Mouse (Mus musculus): ENCODE measurements around the gene Apoe. TPM values are rescaled to one million over a fixed set of nuclear protein-coding genes. Genes with fewer than 3 reads are reported as not detected.
A peak's percentile ranks its signal among the peaks of the same experiment; 100 is the strongest.

Gene Apoe
- polyA plus RNA-seq, 1 experiment from 2014 or later = 385 TPM

- Histone ChIP-seq H3K9ac (no peak overlapping the region), H3K27ac (no peak overlapping the region), H3K36me3 (replicated peaks) (peaks cover 23% of the 10 kb centered on the region), H3K4me3 (no peak overlapping the region), H3K27me3 (replicated peaks) (no peaks in the 10 kb centered on the region), H3K4me2 (no peak overlapping the region), H3K9me3 (no peaks in the 10 kb centered on the region), H3K4me1 (no peaks in the 10 kb centered on the region)
- 97% methylated on average over 16 of the region's 16 CpGs for WGBS
- ATAC-seq (replicated peaks) = no peak
Measured at GRCm38 (mm10) chr7:19736389-19737057, 37.5 kb upstream of the Apoe start.

- Histone ChIP-seq H3K27ac (no peak overlapping the region), H3K9me3 (no peaks in the 10 kb centered on the region), H3K9ac (no peak overlapping the region), H3K36me3 (replicated peaks) (peaks cover 38% of the 10 kb centered on the region), H3K4me1 (no peaks in the 10 kb centered on the region), H3K27me3 (replicated peaks) (no peaks in the 10 kb centered on the region), H3K4me2 (no peak overlapping the region), H3K4me3 (no peak overlapping the region)
- WGBS = 88% methylated on average over 10 of the region's 10 CpGs
- ATAC-seq (replicated peaks) = no peak
Measured at GRCm38 (mm10) chr7:19734178-19734666, 35.2 kb upstream of the Apoe start.

DNA sequence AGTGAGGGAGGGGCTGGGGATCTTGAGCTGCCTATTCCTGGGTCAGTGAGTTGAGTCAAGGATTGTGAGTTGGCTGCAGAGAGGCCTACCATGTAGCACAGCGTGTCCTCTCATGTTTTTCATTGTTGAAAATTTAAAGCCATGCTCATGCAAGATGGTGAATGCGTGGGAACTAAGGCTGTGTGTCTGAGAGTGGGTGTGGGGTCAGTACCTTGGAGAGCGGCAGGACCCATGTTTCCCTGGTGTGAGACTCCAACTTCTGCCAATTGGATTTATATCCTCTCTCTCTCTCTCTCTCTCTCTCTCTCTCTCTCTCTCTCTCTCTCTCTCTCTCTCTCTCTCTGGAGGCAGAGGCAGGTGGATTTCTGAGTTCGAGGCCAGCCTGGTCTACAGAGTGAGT lies 27.6 kb upstream of the Apoe start:
- Histone ChIP-seq H3K9me3 (no peaks in the 10 kb centered on the region), H3K9ac (no peak overlapping the region), H3K27ac (no peak overlapping the region), H3K27me3 (replicated peaks) (no peaks in the 10 kb centered on the region), H3K36me3 (replicated peaks) (peaks cover 43% of the 10 kb centered on the region), H3K4me3 (no peak overlapping the region), H3K4me2 (no peak overlapping the region), H3K4me1 (no peaks in the 10 kb centered on the region)
- no peak for ATAC-seq (replicated peaks)
- 96% methylated on average over 4 of the region's 4 CpGs for WGBS

GRCm38 (mm10) chr7:19724167-19724566 lies 25.2 kb upstream of the Apoe start:
- WGBS = 97% methylated on average over 12 of the region's 12 CpGs
- Histone ChIP-seq H3K9me3 (peaks cover 7% of the 10 kb centered on the region; the same call in 1 of the 2 replicates), H3K9ac (no peak overlapping the region), H3K36me3 (replicated peaks) (peaks cover 28% of the 10 kb centered on the region), H3K4me2 (no peak overlapping the region), H3K27me3 (replicated peaks) (no peaks in the 10 kb centered on the region), H3K27ac (no peak overlapping the region), H3K4me1 (no peaks in the 10 kb centered on the region), H3K4me3 (no peak overlapping the region)
- ATAC-seq (replicated peaks) = no peak

GRCm38 (mm10) chr7:19722754-19723195 lies 23.8 kb upstream of the Apoe start:
- no peak overlapping the region for H3K4me2 ChIP-seq
- 89% methylated on average over 6 of the region's 6 CpGs for WGBS
- no peak for ATAC-seq (replicated peaks)

DNA sequence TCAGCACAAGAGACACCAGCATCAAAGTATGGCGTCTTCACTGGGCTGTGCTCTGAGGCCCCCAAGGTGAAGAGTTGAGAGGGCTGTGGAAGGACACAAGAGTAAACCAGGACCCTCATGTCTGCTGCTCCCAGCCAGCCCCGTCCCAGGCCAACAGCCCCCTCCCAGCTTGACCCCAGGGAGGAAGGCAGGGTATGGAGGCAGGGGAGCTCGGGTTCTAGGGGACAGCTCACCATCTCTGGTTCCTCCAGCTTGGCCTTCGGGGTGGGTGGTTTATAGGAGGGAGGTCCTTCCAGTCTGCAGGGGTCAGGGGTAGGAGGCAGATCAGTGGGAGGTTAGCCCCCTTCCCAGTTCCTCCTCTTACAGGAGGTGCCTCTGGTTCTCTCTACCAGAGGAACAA lies 20.2 kb upstream of the Apoe start:
- ATAC-seq (replicated peaks) = no peak

More at GRCm38 (mm10) chr7:19722754-19723195, 23.8 kb upstream of the Apoe start:
- Histone ChIP-seq H3K36me3 (replicated peaks) (peaks cover 19% of the 10 kb centered on the region), H3K4me1 (no peaks in the 10 kb centered on the region), H3K4me3 (no peak overlapping the region), H3K9me3 (peaks cover 7% of the 10 kb centered on the region; the same call in 1 of the 2 replicates), H3K9ac (no peak overlapping the region), H3K27me3 (replicated peaks) (no peaks in the 10 kb centered on the region), H3K27ac (no peak overlapping the region)

DNA sequence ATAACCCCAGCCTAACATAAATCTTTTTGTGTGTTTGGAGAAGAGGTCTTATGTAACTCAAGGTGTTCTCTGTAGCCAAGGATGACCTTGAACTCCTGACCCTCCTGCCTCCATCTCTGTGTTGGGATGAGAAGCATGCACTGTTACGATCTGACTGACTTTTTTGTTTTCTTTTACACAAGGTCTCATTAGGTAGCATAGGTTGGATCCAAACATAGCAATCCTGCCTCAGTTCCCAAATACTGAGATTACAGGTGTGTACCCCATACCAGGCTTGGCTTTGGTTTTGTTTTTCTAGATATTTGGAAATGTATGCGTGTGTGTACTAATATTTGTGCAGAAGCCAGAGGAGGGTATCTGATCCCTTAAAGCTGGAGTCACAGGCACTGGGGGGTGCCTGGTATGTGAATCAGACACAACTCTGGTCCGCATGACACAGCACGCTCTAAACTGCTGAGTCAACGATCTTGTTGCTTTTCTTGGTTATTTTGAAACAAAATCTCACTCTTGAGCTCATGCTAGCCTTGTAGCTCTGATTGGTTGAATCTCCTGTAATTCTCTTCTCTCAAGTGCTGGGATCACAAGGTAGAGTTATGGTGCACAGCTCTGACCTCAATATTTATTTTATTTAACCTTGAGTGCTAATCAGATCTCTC lies 19.4 kb upstream of the Apoe start:
- 92% methylated on average over 5 of the region's 5 CpGs for WGBS
- peaks cover 9% of the 10 kb centered on the region; the same call in 1 of the 2 replicates for H3K36me3 ChIP-seq (replicated peaks)

More for the DNA sequence above, 20.2 kb upstream of the Apoe start:
- Histone ChIP-seq H3K9ac (no peak overlapping the region), H3K27me3 (replicated peaks) (no peaks in the 10 kb centered on the region), H3K4me2 (no peak overlapping the region), H3K27ac (no peak overlapping the region), H3K36me3 (replicated peaks) (peaks cover 11% of the 10 kb centered on the region; the same call in 1 of the 2 replicates), H3K4me1 (peaks cover 12% of the 10 kb centered on the region), H3K4me3 (no peak overlapping the region), H3K9me3 (peaks cover 7% of the 10 kb centered on the region; the same call in 1 of the 2 replicates)
- WGBS = 95% methylated on average over 4 of the region's 4 CpGs

DNA sequence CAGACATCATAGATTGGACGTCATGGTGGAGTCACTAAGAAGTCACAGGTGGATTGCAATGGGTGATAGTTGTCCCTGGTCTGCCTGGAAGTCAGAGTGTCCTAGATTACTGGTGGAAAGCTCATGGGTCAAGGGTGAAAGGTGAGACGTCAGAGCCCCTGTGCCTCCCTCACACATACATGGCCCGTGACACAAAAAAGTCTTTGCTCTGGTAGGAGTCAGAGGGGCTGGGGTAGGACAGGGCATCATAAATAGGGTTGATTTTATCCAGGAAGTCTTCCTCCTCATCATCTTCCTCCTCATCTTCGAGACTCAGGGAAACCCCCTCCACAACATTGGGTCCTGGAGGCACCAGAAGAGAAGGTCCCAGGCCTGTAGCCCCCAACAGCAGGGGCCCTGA lies 18.4 kb upstream of the Apoe start:
- Histone ChIP-seq H3K9me3 (peaks cover 7% of the 10 kb centered on the region; the same call in 1 of the 2 replicates), H3K36me3 (replicated peaks) (peaks cover 5% of the 10 kb centered on the region; the same call in 1 of the 2 replicates), H3K4me1 (peaks cover 20% of the 10 kb centered on the region), H3K4me2 (no peak overlapping the region), H3K27me3 (replicated peaks) (no peaks in the 10 kb centered on the region), H3K4me3 (no peak overlapping the region), H3K27ac (no peak overlapping the region), H3K9ac (no peak overlapping the region)
- no peak for ATAC-seq (replicated peaks)
- WGBS = 93% methylated on average over 4 of the region's 4 CpGs

More for the DNA sequence above, 19.4 kb upstream of the Apoe start:
- Histone ChIP-seq H3K9me3 (peaks cover 7% of the 10 kb centered on the region; the same call in 1 of the 2 replicates), H3K9ac (no peak overlapping the region), H3K4me3 (no peak overlapping the region), H3K4me1 (peaks cover 19% of the 10 kb centered on the region), H3K27ac (no peak overlapping the region), H3K4me2 (no peak overlapping the region), H3K27me3 (replicated peaks) (no peaks in the 10 kb centered on the region)
- ATAC-seq (replicated peaks) = no peak

DNA sequence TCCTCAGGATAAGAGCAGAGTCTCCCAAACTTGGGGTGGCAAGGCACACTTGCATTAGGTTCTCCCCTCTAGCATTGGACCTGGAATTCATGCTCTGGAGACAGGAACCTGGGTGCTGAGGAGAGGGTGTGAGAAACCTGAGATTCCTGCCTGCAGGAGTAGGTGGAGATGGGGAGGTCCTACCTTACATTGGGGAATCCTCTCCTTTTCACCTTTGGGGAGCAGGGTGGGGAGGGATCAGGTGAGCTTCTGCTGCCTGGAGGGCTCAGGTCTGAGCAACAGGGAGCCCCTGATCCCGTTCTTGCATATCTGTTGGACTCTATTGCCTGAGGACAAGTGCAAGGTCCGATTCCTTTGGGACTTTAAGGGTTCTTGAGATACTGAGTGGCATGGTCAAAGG lies 17.8 kb upstream of the Apoe start:
- Histone ChIP-seq H3K27me3 (replicated peaks) (no peaks in the 10 kb centered on the region), H3K9me3 (peaks cover 7% of the 10 kb centered on the region; the same call in 1 of the 2 replicates), H3K4me3 (peak overlapping the region; percentile 88), H3K27ac (peak overlapping the region; percentile 91), H3K9ac (peak overlapping the region; percentile 42; the same call in 1 of the 2 replicates), H3K36me3 (replicated peaks) (peaks cover 9% of the 10 kb centered on the region; the same call in 1 of the 2 replicates), H3K4me2 (peak overlapping the region; percentile 60), H3K4me1 (peaks cover 20% of the 10 kb centered on the region)
- WGBS = 81% methylated on average over 2 of the region's 2 CpGs
- ATAC-seq (replicated peaks) = no peak

DNA sequence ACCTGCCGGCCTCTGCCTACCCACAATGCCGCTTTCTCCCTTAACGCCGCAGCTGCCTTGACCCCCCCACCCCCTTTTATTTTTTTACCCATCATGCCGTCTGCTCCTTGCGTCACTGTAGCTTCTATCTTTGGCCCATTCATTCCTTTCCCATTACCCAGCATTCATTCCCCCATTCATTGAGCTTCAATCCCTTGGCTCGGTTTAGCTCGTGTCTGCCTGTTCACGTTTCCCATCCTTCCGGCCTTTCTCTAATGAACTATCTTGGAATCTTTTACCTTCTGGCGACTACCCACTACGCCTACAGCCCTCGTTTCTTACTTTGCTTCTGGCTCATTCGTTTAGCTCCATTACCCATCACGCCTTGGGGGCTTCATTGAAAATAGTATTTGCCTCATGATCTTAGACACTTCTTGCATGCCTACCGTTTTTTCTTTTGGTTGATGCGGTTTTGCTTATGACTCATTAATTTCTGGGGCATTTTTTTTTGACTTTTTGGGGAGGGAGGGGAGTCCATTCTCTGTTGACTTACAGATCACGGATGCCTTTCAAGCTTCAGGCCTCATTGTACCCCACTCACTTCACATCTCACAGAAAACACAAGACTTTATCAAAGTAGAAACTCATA lies 17.2 kb upstream of the Apoe start:
- peaks cover 20% of the 10 kb centered on the region for H3K4me1 ChIP-seq
- peak overlapping the region; percentile 91 for H3K27ac ChIP-seq
- no peaks in the 10 kb centered on the region for H3K27me3 ChIP-seq (replicated peaks)
- H3K4me3 ChIP-seq = peak overlapping the region; percentile 88
- H3K4me2 ChIP-seq = peak overlapping the region; percentile 60
- WGBS = 7% methylated on average over 18 of the region's 18 CpGs
- no peak for ATAC-seq (replicated peaks)
- H3K9me3 ChIP-seq = peaks cover 6% of the 10 kb centered on the region; the same call in 1 of the 2 replicates
- H3K36me3 ChIP-seq (replicated peaks) = peaks cover 15% of the 10 kb centered on the region; the same call in 1 of the 2 replicates
- peak overlapping the region; percentile 42 for H3K9ac ChIP-seq

DNA sequence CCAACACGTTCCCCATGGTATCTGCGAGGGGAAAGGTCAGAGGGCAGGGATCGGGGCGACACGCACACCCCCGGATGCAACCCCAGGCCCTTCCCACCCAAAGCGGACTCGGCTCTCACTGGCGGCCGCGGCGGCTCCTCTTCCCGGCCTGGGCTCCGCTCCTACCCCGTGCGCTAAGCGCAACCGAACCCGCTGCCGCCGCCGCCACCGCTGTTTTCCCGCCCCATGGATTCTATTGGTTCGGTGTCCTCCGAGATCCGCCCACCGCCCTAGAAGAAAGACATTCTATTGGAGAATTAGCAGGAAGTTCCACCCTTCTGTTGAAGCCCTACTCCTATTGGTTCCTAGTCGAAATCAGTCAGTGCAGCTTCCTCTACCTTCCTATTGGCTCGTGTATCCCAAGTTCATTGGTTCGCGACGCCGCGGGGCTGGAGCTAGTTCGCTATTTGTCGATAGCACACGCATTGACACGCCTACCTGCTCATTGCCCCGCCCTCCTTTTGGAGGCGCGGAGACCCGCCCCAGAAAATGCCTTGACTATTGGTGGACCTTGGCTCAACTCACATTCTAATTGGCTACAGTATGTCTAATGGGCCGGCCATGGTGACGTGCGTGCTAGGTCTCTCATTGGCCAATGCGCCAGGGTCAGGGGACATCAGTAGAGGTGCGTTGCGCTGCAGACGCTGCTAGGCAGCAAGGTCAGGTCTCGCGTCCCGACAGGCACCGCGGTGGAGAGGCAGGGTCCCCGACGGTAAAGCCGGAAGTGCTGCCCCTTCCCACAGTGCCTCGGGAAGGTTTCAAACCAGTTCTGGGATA lies 16.5 kb upstream of the Apoe start, which contains the start of gene Tomm40:
Gene Tomm40 (minus strand): TSS at position 200 of the 816 bp plus-strand sequence.
- peak within 1 kb of the TSS; percentile 88 for H3K4me3 ChIP-seq
- peak; percentile 99 for ATAC-seq (replicated peaks)
- H3K4me1 ChIP-seq = peaks cover 20% of the 10 kb centered on the region
- under 1% methylated on average over 53 of the region's 59 CpGs for WGBS
- H3K27me3 ChIP-seq (replicated peaks) = no peaks in the 10 kb centered on the region
- H3K36me3 ChIP-seq (replicated peaks) = 0 out of 2 replicates have a peak, but pooled peaks cover 19% of the 10 kb centered on the region
- peak within 1 kb of the TSS; percentile 90 for H3K9ac ChIP-seq
- peak within 1 kb of the TSS; percentile 94 for H3K4me2 ChIP-seq
- peak within 1 kb of the TSS; percentile 91 for H3K27ac ChIP-seq
- no peaks in the 10 kb centered on the region for H3K9me3 ChIP-seq

Data from midbrain, embryonic 15.5 days (tissue).